In the genomic region with DNA sequence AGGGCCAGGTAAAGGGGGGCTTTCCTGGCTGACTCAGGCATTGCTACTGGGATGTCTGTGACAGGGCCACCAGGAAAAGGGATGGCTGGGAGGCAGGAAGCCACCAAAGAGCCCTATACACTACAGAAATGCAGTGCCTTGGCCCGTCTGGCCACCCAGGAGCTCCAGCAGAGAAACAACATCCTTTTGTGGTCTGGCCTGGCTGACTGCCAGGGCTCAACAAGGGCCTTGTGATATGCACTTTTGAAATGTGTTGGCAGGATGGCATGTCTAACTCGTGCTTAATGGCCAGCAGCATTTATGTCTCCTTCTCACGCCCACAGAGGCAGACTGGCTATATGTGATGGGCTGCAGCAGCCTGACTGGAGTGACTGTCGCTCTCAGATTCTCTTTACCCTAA, we compare ENCODE assay signal across 8 mouse cellular contexts.
A peak's percentile ranks its signal among the peaks of the same experiment; 100 is the strongest.
DNase-seq lines count a peak whose midpoint lies in the region; ATAC-seq and TF ChIP-seq lines count a peak whose summit lies in the region.

No protein-coding gene starts in this region.

- WGBS in kidney, postnatal 0 days, result 43% methylated on average over 4 of the region's 4 CpGs
- WGBS in lung, adult 2 months, result 27% methylated on average over 4 of the region's 4 CpGs
- 27% methylated on average over 4 of the region's 4 CpGs for WGBS in neural tube, embryonic 15.5 days

- H3K9ac ChIP-seq in kidney, postnatal 0 days (ENCODE audit: low read depth, low read length), result no peak overlapping the region
- H3K9ac ChIP-seq in neural tube, embryonic 15.5 days (replicated peaks), result no peak overlapping the region

- H3K9me3 ChIP-seq in kidney, postnatal 0 days (replicated peaks; ENCODE audit: low read length), result no peaks in the 10 kb centered on the region
- no peaks in the 10 kb centered on the region for H3K9me3 ChIP-seq in G1E (replicated peaks)
- no peaks in the 10 kb centered on the region for H3K9me3 ChIP-seq in neural tube, embryonic 15.5 days (replicated peaks)

- ATAC-seq in kidney, postnatal 0 days (replicated peaks; ENCODE audit: low FRiP score, low read depth), result no peak
- no peak for ATAC-seq in G1E (ENCODE audit: extremely low read depth, insufficient number of reproducible peaks, low FRiP score, poor library complexity, severe bottlenecking)
- ATAC-seq in neural tube, embryonic 15.5 days (ENCODE audit: low FRiP score), result no peak

- no peak overlapping the region for H3K4me2 ChIP-seq in kidney, postnatal 0 days (ENCODE audit: low read length)
- no peak overlapping the region for H3K4me2 ChIP-seq in neural tube, embryonic 15.5 days

- intact Hi-C loops in heart, postnatal 14 days (cut with DNase I), result no loop called here

- peaks cover 18% of the 10 kb centered on the region for H3K4me1 ChIP-seq in kidney, postnatal 0 days (replicated peaks; ENCODE audit: insufficient read depth, low read length)
- H3K4me1 ChIP-seq in G1E (ENCODE audit: insufficient read depth, low read depth, low read length), result no peaks in the 10 kb centered on the region
- H3K4me1 ChIP-seq in lung, adult 2 months (ENCODE audit: control insufficient read depth, insufficient read depth, low read length), result peaks cover 2% of the 10 kb centered on the region; the same call in 1 of the 2 replicates
- peaks cover 46% of the 10 kb centered on the region for H3K4me1 ChIP-seq in neural tube, embryonic 15.5 days

- H3K27me3 ChIP-seq in kidney, postnatal 0 days (ENCODE audit: insufficient read depth, low read length), result no peaks in the 10 kb centered on the region
- peaks cover 10% of the 10 kb centered on the region for H3K27me3 ChIP-seq in G1E (ENCODE audit: insufficient read depth, low read length)
- H3K27me3 ChIP-seq in neural tube, embryonic 15.5 days (replicated peaks), result 0 out of 2 replicates have a peak, but pooled peaks cover 3% of the 10 kb centered on the region

- no peaks in the 10 kb centered on the region for H3K36me3 ChIP-seq in kidney, postnatal 0 days (ENCODE audit: insufficient read depth, low read length)
- no peaks in the 10 kb centered on the region for H3K36me3 ChIP-seq in G1E (replicated peaks)
- no peaks in the 10 kb centered on the region for H3K36me3 ChIP-seq in neural tube, embryonic 15.5 days

- H3K27ac ChIP-seq in kidney, postnatal 0 days, result no peak overlapping the region
- H3K27ac ChIP-seq in neural tube, embryonic 15.5 days (replicated peaks), result 0 out of 2 replicates have a peak overlapping the region, but pooled peaks have one; percentile 18

- no peak for TF ChIP-seq POLR2A in lung, adult 2 months (IDR thresholded peaks at IDR 0.05; ENCODE audit: borderline replicate concordance, extremely low read depth, low read depth, low read length)

- TF ChIP-seq CTCF in kidney, postnatal 0 days (IDR thresholded peaks at IDR 0.05; ENCODE audit: low read depth), result no peak
- no peak for TF ChIP-seq CTCF in G1E (IDR thresholded peaks at IDR 0.05; ENCODE audit: low read depth, low read length)
- no peak for TF ChIP-seq CTCF in lung, adult 2 months (IDR thresholded peaks at IDR 0.05; ENCODE audit: insufficient read depth, low read length)

- no peak overlapping the region for H3K4me3 ChIP-seq in kidney, postnatal 0 days (replicated peaks; ENCODE audit: low read depth, low read length)
- H3K4me3 ChIP-seq in G1E (ENCODE audit: low read depth, low read length), result no peak overlapping the region
- no peak overlapping the region for H3K4me3 ChIP-seq in lung, adult 2 months (replicated peaks; ENCODE audit: extremely low read depth, low read depth, low read length)
- no peak overlapping the region for H3K4me3 ChIP-seq in neural tube, embryonic 15.5 days (replicated peaks)

- DNase-seq in kidney, postnatal 0 days (ENCODE audit: low spot score), result peak; percentile 40
- DNase-seq in kidney, adult 18-20 months, result no peak
- peak; percentile 20 for DNase-seq in G1E (ENCODE audit: low spot score)
- DNase-seq in embryo, embryonic 11.5 days (ENCODE audit: low read depth, low spot score), result peak; percentile 48
- DNase-seq in heart, postnatal 14 days, result peak; percentile 51 to 52
- DNase-seq in lung, adult 2 months, result peak; percentile 82
- no peak for DNase-seq in frontal cortex, postnatal 25 days (ENCODE audit: low spot score in 2 of 2)

Comparison
In these comparisons a context has a peak if more than half of its experiments do, and no peak if none do; other contexts are left out.
1. DNase-seq: peak in kidney, postnatal 0 days (single experiment), G1E (single experiment), embryo, embryonic 11.5 days (single experiment), heart, postnatal 14 days (2 of 2) and lung, adult 2 months (single experiment); none in kidney, adult 18-20 months (single experiment) and frontal cortex, postnatal 25 days (0 of 2).